Mouse (Mus musculus): ENCODE results near the gene Ntm.

DNA sequence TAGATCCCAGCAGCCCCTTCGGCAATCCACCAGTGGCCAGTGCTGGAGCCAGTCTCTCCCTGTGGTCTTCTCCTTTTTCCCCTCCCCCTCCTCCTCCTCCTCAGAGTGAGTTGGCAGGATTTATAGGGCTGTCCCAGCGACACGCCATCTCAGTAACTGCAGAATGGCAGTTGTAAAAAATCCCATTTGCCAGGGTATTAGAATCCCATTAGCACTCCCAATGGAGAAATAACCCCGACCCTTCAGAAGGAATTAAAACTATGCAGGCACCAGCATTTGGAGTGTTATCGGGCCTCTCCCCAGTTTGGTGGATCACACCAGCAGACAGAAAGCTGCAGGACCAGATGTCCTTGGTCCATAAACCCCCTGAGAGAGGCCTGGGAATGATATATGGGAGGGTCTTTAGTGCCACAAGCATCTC lies 135.7 kb downstream of the Ntm start:
- TF ChIP-seq POLR2A (IDR thresholded peaks at IDR 0.05; ENCODE audit: control insufficient read depth, low read depth, low read length) (no peak), CTCF (IDR thresholded peaks at IDR 0.05; ENCODE audit: control insufficient read depth, insufficient read depth, insufficient replicate concordance, low read depth, low read length) (no peak)
